Mouse (Mus musculus) neural tube, embryonic 12.5 days (tissue): ENCODE data around the gene Itsn2. TPM values are rescaled to one million over a fixed set of nuclear protein-coding genes. Genes with fewer than 3 reads are reported as not detected.

Source experiments
- ATAC-seq: fragments of 200-750 bp; cut with Nextera tagmentation; 2 replicates; pipeline ENCODE4 v1.8.0; 2017; ENCODE audit warnings: low read depth, mild to moderate bottlenecking, moderate TSS enrichment, moderate library complexity; ENCODE audit not compliant: low FRiP score
- H3K27ac ChIP-seq: fragments of 300-500 bp; sonication (generic); 2 replicates; pipeline ENCODE4 v1.5.1; 2016
- H3K27me3 ChIP-seq: fragments of 300-500 bp; sonication (generic); replicated peaks from 2 replicates; pipeline ENCODE4 v1.6.1; 2016; ENCODE audit warnings: mild to moderate bottlenecking
- H3K36me3 ChIP-seq: fragments of 300-500 bp; sonication (generic); 2 replicates; pipeline ENCODE4 v1.6.1; 2016; ENCODE audit warnings: mild to moderate bottlenecking
- H3K4me1 ChIP-seq: fragments of 300-500 bp; sonication (generic); 2 replicates; pipeline ENCODE4 v1.6.1; 2016
- H3K4me2 ChIP-seq: fragments of 300-500 bp; sonication (generic); replicated peaks from 2 replicates; pipeline ENCODE4 v1.6.1; 2016; ENCODE audit warnings: mild to moderate bottlenecking
- H3K4me3 ChIP-seq: fragments of 300-500 bp; sonication (generic); 2 replicates; pipeline ENCODE4 v1.5.1; 2016
- H3K9ac ChIP-seq: fragments of 300-500 bp; sonication (generic); 2 replicates; pipeline ENCODE4 v1.6.1; 2016; ENCODE audit warnings: mild to moderate bottlenecking
- H3K9me3 ChIP-seq: fragments of 300-500 bp; sonication (generic); 2 replicates; pipeline ENCODE4 v1.6.1; 2016; ENCODE audit warnings: mild to moderate bottlenecking
- WGBS: fragments of 180-500 bp; shearing (Covaris S2); methylation state at CpG from one replicate; pipeline ENCODE4 v1.1.7; 2016; 5-methylcytosine and 5-hydroxymethylcytosine counted together
- polyA plus RNA-seq: library from polyadenylated mRNA; unstranded; fragments of >200 nt; fragmentation: Nextera tagmentation; extraction: Ambion mirVana; gene quantifications from 2 replicates; pipeline ENCODE4 v1.2.1, GENCODE M21; 2016

The Itsn2 gene
- polyA plus RNA-seq, 1 experiment from 2014 or later = 22.7 TPM

- H3K27me3 ChIP-seq = no peaks in the 10 kb centered on the region
- no peaks in the 10 kb centered on the region for H3K9me3 ChIP-seq
- no peaks in the 10 kb centered on the region for H3K4me1 ChIP-seq
- no peaks in the 10 kb centered on the region for H3K36me3 ChIP-seq
- ATAC-seq = no peak
- no peak overlapping the region for H3K4me3 ChIP-seq
- no peak overlapping the region for H3K27ac ChIP-seq
- H3K9ac ChIP-seq = no peak overlapping the region
- 59% methylated on average over 3 of the region's 3 CpGs for WGBS
- no peak overlapping the region for H3K4me2 ChIP-seq
Measured at GRCm38 (mm10) chr12:4606625-4607024, 14.2 kb downstream of the Itsn2 start.

- no peaks in the 10 kb centered on the region for H3K9me3 ChIP-seq
- no peak for ATAC-seq
- no peaks in the 10 kb centered on the region for H3K4me1 ChIP-seq
- WGBS = 75% methylated on average over 2 of the region's 2 CpGs
- H3K4me3 ChIP-seq = no peak overlapping the region
- H3K36me3 ChIP-seq = no peaks in the 10 kb centered on the region
- H3K27me3 ChIP-seq = no peaks in the 10 kb centered on the region
- H3K4me2 ChIP-seq = no peak overlapping the region
- H3K9ac ChIP-seq = no peak overlapping the region
- H3K27ac ChIP-seq = no peak overlapping the region
Measured at GRCm38 (mm10) chr12:4614722-4615121, 22.3 kb downstream of the Itsn2 start.

GRCm38 (mm10) chr12:4624201-4624600 lies 31.8 kb downstream of the Itsn2 start:
- no peak overlapping the region for H3K27ac ChIP-seq
- no peak overlapping the region for H3K4me2 ChIP-seq
- H3K27me3 ChIP-seq = no peaks in the 10 kb centered on the region
- H3K36me3 ChIP-seq = no peaks in the 10 kb centered on the region
- H3K4me3 ChIP-seq = no peak overlapping the region
- 83% methylated on average over 1 of the region's 1 CpGs for WGBS
- no peaks in the 10 kb centered on the region for H3K4me1 ChIP-seq
- H3K9ac ChIP-seq = no peak overlapping the region
- no peak for ATAC-seq
- H3K9me3 ChIP-seq = no peaks in the 10 kb centered on the region

- Histone ChIP-seq H3K9me3 (no peaks in the 10 kb centered on the region), H3K4me1 (no peaks in the 10 kb centered on the region), H3K9ac (no peak overlapping the region), H3K27ac (no peak overlapping the region), H3K27me3 (no peaks in the 10 kb centered on the region), H3K4me2 (no peak overlapping the region), H3K36me3 (peaks cover 23% of the 10 kb centered on the region), H3K4me3 (no peak overlapping the region)
- 91% methylated on average over 8 of the region's 8 CpGs for WGBS
- ATAC-seq = no peak
Measured at GRCm38 (mm10) chr12:4632957-4633356, 40.5 kb downstream of the Itsn2 start.

- H3K27ac ChIP-seq = no peak overlapping the region
- WGBS = 91% methylated on average over 1 of the region's 1 CpGs
- peaks cover 22% of the 10 kb centered on the region for H3K36me3 ChIP-seq
- no peaks in the 10 kb centered on the region for H3K9me3 ChIP-seq
- H3K4me1 ChIP-seq = no peaks in the 10 kb centered on the region
- no peak overlapping the region for H3K9ac ChIP-seq
- H3K4me2 ChIP-seq = no peak overlapping the region
- no peak overlapping the region for H3K4me3 ChIP-seq
- no peaks in the 10 kb centered on the region for H3K27me3 ChIP-seq
- no peak for ATAC-seq
Measured at GRCm38 (mm10) chr12:4638438-4638837, 46.0 kb downstream of the Itsn2 start.

- no peak overlapping the region for H3K4me2 ChIP-seq
- no peak overlapping the region for H3K27ac ChIP-seq
- H3K4me1 ChIP-seq = no peaks in the 10 kb centered on the region
- ATAC-seq = no peak
- H3K9me3 ChIP-seq = no peaks in the 10 kb centered on the region
- H3K36me3 ChIP-seq = peaks cover 15% of the 10 kb centered on the region
- H3K9ac ChIP-seq = no peak overlapping the region
- WGBS = 86% methylated on average over 1 of the region's 1 CpGs
- H3K4me3 ChIP-seq = no peak overlapping the region
- H3K27me3 ChIP-seq = no peaks in the 10 kb centered on the region
Measured at GRCm38 (mm10) chr12:4640737-4641136, 48.3 kb downstream of the Itsn2 start.

- Histone ChIP-seq H3K27me3 (no peaks in the 10 kb centered on the region), H3K9ac (no peak overlapping the region), H3K4me1 (no peaks in the 10 kb centered on the region), H3K4me3 (no peak overlapping the region), H3K4me2 (no peak overlapping the region), H3K36me3 (0 out of 2 replicates have a peak, but pooled peaks cover 6% of the 10 kb centered on the region), H3K9me3 (no peaks in the 10 kb centered on the region), H3K27ac (no peak overlapping the region)
- WGBS = 91% methylated on average over 2 of the region's 2 CpGs
- no peak for ATAC-seq
Measured at GRCm38 (mm10) chr12:4656813-4657212, 64.4 kb downstream of the Itsn2 start.

- Histone ChIP-seq H3K4me3 (no peak overlapping the region), H3K27me3 (no peaks in the 10 kb centered on the region), H3K9ac (no peak overlapping the region), H3K9me3 (no peaks in the 10 kb centered on the region), H3K27ac (no peak overlapping the region), H3K4me2 (no peak overlapping the region), H3K36me3 (peaks cover 11% of the 10 kb centered on the region), H3K4me1 (no peaks in the 10 kb centered on the region)
- 85% methylated on average over 7 of the region's 7 CpGs for WGBS
- no peak for ATAC-seq
Measured at GRCm38 (mm10) chr12:4664929-4665674, 72.7 kb downstream of the Itsn2 start.

GRCm38 (mm10) chr12:4665675-4666037 lies 73.2 kb downstream of the Itsn2 start:
- Histone ChIP-seq H3K27ac (no peak overlapping the region), H3K9me3 (no peaks in the 10 kb centered on the region), H3K9ac (no peak overlapping the region), H3K4me1 (no peaks in the 10 kb centered on the region), H3K36me3 (peaks cover 11% of the 10 kb centered on the region), H3K4me2 (no peak overlapping the region), H3K27me3 (no peaks in the 10 kb centered on the region), H3K4me3 (no peak overlapping the region)
- WGBS = 87% methylated on average over 5 of the region's 5 CpGs
- no peak for ATAC-seq

- no peak overlapping the region for H3K27ac ChIP-seq
- H3K4me2 ChIP-seq = no peak overlapping the region
- WGBS = 80% methylated on average over 1 of the region's 1 CpGs
- H3K27me3 ChIP-seq = no peaks in the 10 kb centered on the region
- H3K36me3 ChIP-seq = peaks cover 8% of the 10 kb centered on the region
- ATAC-seq = no peak
- no peak overlapping the region for H3K4me3 ChIP-seq
- H3K9ac ChIP-seq = no peak overlapping the region
- H3K4me1 ChIP-seq = no peaks in the 10 kb centered on the region
- no peaks in the 10 kb centered on the region for H3K9me3 ChIP-seq
Measured at GRCm38 (mm10) chr12:4676336-4676735, 83.9 kb downstream of the Itsn2 start.

GRCm38 (mm10) chr12:4679971-4680370 lies 87.5 kb downstream of the Itsn2 start:
- Histone ChIP-seq H3K36me3 (no peaks in the 10 kb centered on the region), H3K27ac (no peak overlapping the region), H3K27me3 (no peaks in the 10 kb centered on the region), H3K4me2 (no peak overlapping the region), H3K9me3 (no peaks in the 10 kb centered on the region), H3K9ac (no peak overlapping the region), H3K4me1 (no peaks in the 10 kb centered on the region), H3K4me3 (no peak overlapping the region)
- WGBS = 78% methylated on average over 4 of the region's 4 CpGs
- ATAC-seq = no peak

GRCm38 (mm10) chr12:4685441-4685840 lies 93.0 kb downstream of the Itsn2 start:
- Histone ChIP-seq H3K27me3 (no peaks in the 10 kb centered on the region), H3K4me3 (no peak overlapping the region), H3K27ac (no peak overlapping the region), H3K4me2 (no peak overlapping the region), H3K9ac (no peak overlapping the region), H3K36me3 (0 out of 2 replicates have a peak, but pooled peaks cover 4% of the 10 kb centered on the region), H3K9me3 (no peaks in the 10 kb centered on the region), H3K4me1 (no peaks in the 10 kb centered on the region)
- no peak for ATAC-seq
- WGBS = 78% methylated on average over 4 of the region's 4 CpGs

GRCm38 (mm10) chr12:4688386-4688785 lies 95.9 kb downstream of the Itsn2 start:
- Histone ChIP-seq H3K27ac (no peak overlapping the region), H3K4me2 (no peak overlapping the region), H3K4me1 (no peaks in the 10 kb centered on the region), H3K36me3 (0 out of 2 replicates have a peak, but pooled peaks cover 4% of the 10 kb centered on the region), H3K27me3 (no peaks in the 10 kb centered on the region), H3K9ac (no peak overlapping the region), H3K4me3 (no peak overlapping the region), H3K9me3 (no peaks in the 10 kb centered on the region)
- ATAC-seq = no peak
- 93% methylated on average over 2 of the region's 2 CpGs for WGBS
